Mouse (Mus musculus): Measurements from ENCODE around the gene Tor2a.
A peak's percentile ranks its signal among the peaks of the same experiment; 100 is the strongest.

Gene Tor2a

DNA sequence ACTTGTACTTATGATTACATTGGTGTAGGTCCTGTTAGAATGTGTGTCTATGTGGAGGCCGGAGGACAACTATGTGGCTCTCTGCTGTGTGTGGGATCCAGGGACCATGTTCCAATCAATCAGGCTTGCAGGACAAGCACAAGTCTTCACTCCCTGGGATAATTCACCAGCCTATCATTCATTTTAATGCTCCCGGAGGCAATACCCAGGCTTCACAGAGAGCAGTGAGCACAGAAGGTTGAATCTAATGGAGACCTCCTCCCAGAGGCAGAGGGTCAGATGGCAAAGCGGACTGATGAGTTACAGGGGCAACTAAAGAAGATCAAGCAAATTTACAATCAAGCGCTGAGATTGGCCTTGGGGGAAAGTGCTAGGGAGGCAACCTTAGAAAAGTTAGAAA lies 27.5 kb upstream of the Tor2a start:
- no peak for DNase-seq (ENCODE audit: low spot score in 2 of 2)

DNA sequence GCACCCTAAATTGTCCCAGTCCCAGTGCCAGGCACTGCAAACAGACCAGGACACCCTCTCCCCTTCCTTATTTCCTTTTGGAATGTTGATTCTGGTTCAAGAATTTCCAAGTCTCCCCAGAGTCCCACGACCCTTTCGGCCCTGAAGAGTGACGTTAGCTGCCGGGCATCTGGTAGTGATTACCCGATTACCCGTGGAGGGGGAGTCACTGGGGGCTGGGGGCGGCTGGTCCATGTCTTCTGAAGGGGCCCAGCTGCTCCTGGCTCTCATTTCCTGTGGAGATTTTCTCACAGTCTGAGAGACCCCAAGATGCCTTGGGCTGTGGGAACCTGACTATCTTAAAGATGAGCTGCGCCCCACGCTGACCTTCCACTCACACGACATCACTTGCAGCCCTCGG lies 26.2 kb upstream of the Tor2a start:
- DNase-seq (ENCODE audit: low spot score in 2 of 2), result no peak

DNA sequence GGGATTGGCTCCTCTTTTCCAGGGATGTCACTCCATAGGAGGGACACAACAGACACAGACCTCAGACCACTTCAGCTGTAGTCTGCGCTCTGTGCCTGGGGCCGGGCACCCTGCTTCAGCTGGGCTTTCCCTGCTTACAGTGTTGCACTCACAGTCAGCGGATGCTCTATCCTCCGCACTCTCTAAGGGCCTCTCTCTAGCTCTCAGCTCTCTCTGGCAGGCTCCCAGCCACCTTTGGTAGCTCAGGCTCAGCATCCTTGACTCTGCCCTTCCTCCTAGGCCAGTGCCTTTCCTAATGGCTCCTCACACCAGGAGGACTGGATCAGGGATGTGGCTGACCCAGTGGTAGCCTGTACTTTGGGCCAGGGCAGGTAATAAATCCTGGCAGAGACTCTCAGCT lies 25.1 kb upstream of the Tor2a start:
- no peak for DNase-seq (ENCODE audit: low spot score in 2 of 2)

DNA sequence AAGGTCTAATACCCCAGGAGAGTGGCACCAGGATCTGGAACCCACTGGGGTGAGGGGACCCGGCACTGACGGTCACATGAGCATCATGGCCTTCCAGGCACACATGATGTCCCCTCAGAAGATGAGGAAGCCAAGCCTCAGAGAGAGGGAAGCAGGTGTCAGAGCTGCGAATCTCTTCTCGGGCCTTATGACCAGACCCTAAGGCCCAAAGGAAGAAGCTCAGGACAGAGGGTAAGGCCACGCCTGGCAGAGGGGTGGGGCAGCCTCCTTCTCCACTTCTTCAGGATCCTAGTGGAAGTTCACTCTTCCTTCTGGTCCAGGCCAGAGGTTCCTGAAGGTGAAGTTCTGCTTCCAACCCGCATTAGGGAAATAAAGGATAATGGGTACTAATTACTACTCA lies 24.3 kb upstream of the Tor2a start:
- DNase-seq (ENCODE audit: low spot score in 2 of 2), result no peak

DNA sequence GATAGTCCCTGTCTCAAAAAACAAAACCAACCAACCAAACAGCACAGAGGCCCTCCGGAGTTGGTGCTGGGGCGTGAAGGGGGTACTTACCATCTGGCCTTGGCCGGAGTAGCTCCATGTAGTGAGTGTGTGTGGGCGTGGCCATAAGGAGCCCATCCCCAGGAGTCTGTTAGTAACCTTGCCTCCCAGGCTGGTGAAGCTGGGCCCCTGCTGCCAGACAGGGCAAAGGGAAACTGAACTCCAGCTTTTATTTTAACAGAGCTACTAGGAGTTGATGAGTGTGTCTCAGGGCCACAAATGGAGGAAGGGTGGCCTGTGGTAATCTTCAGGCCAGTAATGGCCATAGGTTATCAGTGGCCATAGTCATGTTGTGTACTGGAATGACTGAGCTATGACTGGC lies 22.6 kb upstream of the Tor2a start:
- no peak for DNase-seq (ENCODE audit: low spot score in 2 of 2)

DNA sequence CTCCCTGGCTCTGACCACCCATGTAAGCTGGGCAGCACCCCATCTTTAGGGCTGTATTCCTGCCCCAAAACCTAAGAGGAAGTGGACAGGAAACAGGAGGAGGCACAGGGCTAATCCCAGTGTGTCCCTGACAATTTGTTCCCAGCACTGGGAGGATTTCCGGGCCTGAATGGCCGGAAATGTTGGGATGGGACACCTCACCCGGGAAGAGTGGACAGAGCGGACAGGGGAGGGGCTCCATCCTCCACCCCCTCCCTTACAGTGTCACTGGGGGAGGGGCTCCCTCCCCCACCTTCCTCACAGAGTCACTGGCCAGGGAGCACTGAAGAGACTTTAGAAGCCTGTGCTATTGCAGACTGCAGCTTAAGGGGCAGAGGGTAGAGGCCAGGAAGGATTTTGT lies 22.1 kb upstream of the Tor2a start:
- DNase-seq (ENCODE audit: low spot score in 2 of 2), result no peak

DNA sequence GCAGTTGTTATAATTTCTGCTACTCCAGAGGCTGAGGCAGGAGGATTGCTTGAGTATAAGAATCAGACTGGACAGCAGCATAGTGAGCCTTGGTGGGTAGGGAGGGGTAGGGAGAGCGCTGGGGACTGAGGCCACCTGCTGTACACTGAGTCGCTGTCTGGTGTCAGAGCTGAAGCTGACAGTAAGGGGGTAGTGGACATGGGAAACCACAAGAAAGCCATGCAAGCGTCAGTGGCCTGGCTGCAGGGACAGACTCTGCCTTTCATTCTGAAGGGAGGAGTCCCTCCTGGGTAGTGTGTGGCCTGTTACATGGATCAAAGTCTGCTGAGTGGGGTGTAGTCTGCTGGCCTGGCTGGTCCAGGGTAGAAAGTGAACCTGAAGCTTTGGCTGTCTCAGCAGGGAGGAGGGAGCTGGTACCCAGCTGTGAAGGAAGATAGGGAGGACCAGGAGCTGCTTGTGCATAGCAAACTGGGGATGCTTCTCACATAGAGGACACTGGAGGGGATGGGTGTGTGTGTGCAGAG lies 20.7 kb upstream of the Tor2a start:
- peak; percentile 52 to 73 for DNase-seq (ENCODE audit: low spot score in 2 of 2)

DNA sequence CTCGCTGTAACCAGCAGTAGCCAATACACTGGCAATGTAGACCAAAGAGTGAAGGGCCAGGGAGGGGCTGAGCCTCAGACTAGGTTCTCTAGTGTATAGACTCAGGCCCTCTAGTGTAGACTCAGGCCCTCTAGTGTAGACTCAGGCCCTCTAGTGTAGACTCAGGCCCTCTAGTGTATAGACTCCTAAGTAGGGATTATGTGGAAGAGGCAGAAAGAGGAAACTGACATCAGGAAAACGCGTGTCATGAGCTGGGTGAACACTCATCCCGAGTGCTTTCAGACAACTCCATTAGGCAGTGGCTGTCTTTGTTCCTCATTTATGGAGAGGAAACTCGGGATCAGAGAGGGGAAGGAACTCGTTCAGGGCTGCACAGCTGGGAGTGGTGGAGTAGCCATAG lies 20.0 kb upstream of the Tor2a start:
- no peak for DNase-seq (ENCODE audit: low spot score in 2 of 2)

DNA sequence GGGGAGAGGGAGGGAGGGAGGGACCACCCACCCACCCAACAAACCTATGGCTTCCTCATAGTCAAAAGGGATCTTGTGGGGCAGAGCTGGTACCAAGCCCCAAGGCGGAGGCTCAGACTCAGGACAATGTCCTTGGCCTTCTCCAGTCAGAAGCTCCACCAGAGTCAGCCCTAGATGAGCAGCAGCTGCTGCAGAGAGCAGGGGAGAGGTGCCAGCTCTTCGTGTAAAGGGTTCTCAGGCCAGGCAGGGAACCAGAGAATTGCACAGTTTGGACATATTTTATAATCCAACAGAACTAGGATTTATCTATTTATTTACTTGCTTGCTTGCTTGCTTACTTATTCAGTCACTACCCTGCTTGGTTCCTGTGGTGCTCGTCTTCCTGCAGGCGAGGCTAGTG lies 17.7 kb upstream of the Tor2a start:
- DNase-seq (ENCODE audit: low spot score in 2 of 2), result no peak

DNA sequence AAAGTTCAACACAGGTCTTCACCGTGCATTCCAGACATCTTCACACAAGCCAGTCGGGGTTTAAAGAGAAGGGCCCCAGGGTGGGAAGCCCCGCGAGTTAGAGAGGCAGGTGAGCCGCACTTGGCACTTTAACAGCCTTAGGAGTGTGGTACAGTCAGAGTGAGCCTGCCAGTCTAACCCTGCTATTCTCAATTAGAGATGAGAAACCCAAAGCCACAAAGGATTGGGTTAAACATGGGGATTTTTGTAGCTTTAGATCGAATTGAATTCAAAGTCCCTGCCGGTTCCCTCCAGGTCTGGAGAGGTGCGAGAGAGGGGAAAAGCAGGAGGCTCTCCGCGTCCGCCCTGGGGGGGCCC lies 16.1 kb upstream of the Tor2a start, which contains the start of gene 6330409D20Rik:
Gene 6330409D20Rik, minus strand, starts transcription at position 101 of the 357 bp plus-strand sequence.
- no peak for DNase-seq (ENCODE audit: low spot score in 2 of 2)

DNA sequence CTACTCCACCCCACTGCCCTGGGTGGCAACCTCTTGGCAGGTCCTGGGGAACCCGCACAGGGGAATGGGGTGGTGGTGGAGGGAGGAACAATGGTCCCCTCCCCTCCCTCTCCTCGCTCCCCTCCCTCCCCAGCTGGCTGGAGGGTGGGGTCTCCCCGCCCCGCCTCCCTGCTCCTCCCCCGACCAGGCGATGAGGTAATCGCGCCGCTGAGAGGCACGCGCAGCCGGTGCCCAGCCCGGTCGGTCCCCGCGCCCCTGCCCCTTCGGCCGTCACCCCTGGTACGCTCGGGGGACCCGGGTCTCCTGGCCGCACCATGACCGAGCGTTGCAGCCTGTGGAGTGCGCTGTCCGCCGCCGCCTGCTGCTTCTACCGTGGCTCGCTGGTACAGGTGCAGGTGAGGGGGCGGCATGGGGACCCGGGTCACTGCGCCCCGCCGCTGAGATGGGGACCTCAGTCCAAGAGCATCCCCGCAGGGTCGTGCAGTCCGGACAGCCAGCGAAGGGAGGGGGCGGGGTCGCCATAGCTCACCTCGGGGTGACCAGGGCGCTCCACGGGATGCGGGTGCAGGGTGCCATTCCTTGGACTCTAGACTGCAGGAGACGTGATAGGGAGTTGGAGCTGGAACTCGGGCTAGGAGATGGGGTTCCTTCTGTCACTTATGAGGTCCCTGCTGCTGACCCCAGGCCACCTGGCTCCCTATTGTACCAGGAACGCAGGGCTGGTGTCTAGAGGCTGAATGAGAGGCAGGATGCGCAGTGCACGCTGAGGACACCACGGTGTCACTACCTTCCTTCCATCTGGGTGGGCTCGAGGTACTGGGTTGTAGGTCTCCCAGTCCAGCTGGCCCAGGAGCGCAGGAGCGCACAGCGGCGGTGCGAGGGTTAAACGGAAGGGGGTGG lies 15.5 kb upstream of the Tor2a start:
- DNase-seq (ENCODE audit: low spot score in 2 of 2), result no peak

DNA sequence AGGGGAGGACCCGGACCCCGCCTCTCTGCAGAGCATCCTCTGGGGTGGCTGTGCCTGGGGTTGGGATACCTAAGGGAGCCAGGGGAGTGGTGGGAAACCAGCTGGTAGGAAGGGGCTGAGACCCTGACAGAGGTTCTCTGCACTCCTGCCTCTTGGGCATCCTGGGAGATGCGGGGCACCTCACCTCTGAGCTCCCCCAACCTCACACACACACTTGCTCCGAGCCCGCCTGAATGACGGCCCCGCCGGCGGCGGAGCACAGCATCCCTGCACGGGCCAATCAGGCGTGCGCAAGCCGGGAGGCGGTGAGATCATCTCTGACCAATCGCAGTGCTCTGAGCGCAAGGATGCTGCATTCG lies 14.9 kb upstream of the Tor2a start:
- no peak for DNase-seq (ENCODE audit: low spot score in 2 of 2)

DNA sequence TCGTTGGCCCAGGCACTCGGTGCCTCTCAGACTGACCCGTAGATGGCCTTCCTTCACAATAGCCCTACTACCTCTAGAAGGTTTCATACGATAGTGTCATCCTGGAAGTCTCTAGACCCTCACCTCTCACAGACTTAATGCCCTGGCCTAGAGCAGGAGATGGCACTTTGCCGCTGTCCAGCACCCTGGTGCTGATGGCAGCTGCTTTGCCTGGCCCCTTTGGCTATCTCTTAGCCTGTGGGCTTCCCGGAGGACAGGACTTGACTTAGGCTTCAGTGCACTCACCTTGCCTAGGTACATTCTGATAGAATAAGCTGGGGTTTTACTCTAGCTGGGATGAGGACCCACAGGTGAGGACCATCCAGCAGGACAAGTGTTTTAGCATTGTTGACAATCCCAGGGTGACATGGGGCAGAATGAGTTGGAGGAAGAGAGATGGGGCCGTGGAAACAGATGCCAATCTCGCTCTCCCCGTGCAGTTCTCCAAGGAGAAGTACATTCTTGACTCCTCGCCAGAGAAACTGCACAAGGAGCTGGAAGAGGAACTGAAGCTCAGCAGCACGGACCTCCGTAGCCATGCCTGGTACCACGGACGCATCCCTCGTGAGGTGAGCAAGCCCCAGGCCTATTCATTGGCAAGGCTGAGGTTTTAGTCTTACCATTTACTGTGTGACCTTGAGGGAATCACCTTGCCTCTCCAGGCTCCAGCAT lies 12.6 kb upstream of the Tor2a start:
- DNase-seq (ENCODE audit: low spot score in 2 of 2), result no peak

DNA sequence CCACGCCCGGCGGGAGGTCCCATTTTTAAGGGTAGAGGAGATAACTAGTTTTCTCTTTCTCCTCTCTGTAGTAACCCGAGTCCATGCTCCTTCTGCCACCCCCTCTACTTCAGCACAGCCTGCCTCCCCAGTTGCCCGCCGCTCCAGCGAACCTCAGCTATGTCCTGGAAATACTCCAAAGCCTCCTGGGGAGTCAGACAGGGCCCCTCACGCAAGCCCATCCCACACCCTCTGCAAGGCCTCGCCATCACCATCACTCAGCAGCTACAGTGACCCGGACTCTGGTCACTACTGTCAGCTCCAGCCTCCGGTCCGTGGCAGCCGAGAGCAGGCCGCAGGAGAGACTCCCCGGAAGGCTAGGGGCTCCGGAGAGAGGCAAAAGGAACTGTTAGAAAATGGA lies 8.0 kb upstream of the Tor2a start:
- no peak for DNase-seq (ENCODE audit: low spot score in 2 of 2)

DNA sequence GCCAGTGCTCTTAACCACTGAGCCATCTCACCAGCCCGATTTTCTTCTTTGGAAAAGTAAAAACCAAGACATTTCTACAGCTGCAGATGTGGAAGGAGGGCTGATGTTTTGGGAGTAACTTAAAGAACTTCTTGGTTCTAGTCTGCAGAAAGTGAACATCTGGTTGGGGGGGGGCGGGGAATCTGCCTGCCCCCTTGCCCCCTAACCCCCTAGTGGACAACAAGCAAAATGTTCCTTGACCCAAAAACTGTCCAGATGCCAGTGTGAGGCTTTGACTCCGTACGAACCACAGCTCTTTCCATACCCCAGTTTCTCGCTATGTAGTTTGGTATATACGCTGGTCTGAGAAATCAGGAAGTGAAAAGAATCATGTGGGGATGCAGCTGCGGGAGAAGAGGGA lies 6.8 kb upstream of the Tor2a start:
- DNase-seq (ENCODE audit: low spot score in 2 of 2), result no peak

DNA sequence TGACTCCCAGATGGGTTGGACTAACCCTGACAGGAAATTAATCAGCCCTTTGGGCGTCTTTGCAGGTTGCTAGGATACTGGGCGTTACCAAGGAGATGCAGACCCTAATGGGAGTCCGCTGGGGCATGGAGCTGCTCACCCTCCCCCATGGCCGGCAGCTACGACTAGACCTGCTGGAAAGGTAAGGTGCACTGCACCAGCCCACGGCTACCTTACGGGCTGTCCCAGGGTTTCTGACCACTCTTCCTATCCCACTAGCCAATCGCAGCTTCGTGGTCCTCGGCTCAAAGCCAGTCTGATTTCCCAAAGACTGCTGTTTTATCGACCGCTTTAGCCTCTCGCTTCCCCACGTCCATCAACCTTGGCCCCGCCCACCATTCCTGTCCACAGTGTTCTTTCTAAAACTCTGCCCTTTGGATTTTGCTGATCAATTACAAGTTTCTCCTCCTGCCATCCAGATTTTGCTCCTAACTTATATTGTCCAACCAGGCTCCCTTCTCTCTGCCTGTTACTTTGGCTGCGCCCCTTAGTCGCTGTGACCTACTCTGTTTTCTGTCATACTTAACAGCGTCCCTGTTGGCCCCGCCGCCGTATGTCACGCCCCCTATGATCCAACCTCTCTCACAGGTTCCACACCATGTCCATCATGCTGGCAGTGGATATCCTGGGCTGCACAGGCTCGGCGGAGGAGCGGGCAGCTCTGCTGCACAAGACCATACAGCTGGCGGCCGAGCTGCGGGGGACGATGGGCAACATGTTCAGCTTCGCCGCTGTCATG lies 6.0 kb upstream of the Tor2a start:
- DNase-seq (ENCODE audit: low spot score in 2 of 2), result no peak

DNA sequence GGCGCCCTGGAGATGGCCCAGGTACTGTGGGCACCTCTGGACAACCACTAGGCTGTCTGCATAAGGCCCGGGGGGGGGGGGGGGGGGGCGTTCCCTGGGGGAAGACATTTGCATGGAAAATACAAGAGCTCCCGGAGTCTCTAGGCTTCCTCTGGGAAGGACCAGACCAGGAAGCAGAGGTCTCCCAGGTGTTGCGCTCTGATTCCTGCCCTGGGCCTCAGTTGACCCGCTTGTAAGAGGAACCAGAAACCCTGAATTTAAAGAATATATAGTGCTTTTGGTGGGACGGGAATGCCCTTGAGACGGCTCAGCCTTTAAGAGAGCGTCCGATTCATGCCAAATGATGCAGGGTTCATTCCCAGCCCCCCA lies 5.4 kb upstream of the Tor2a start:
- no peak for DNase-seq (ENCODE audit: low spot score in 2 of 2)

DNA sequence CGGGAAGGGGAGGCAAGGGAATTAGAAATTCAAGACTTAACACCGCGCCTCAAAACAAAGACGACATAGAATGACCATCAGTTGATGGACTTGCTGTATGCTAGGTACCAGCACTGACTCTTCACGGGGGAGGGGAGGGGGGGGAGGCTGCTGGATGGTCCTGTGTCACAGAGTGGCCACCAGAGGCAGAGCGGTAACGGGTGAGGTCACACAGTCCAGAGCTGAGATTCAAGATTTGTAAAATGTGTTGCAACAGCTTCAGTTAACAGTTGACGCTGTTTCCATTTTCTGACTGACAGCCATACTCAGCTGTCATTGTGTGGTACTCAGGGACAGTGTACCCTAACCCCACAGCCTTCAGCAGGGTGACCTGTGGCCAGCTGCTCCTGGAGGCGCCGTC lies 4.9 kb upstream of the Tor2a start:
- no peak for DNase-seq (ENCODE audit: low spot score in 2 of 2)

DNA sequence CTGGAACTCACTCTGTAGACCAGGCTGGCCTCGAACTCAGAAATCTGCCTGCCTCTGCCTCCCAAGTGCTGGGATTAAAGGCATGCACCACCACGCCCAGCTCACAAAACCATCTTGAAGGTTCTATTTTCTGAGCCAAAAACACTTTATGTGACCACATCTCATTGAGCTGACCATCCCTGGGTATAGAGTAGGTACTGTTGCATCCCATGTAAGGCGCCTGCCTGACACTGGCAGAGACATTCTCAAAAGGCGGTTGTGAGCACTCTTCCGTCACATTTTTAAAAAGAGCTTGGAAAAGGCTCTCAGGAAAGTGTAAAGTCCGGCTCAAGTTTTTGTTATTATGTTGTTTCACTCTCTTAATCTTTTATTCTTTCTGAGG lies 369 bp upstream of the Tor2a start:
- no peak for DNase-seq (ENCODE audit: low spot score in 2 of 2)

DNA sequence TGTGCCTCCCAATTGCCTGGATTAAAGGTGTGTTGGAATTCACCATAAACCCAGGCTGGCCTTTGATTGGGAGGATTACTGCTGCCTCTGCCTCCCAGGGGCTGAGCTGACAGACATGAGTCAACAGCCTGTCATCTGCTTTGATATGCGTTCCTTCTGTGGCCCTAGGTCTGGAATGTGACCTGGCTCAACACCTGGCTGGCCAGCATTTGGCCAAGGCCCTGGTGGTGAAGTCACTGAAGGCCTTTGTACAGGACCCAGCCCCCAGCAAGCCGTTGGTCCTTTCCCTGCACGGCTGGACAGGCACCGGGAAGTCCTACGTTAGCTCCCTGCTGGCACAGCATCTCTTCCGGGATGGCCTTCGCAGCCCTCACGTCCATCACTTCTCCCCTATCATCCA lies 1.5 kb downstream of the Tor2a start:
- DNase-seq (ENCODE audit: low spot score in 2 of 2), result no peak

DNA sequence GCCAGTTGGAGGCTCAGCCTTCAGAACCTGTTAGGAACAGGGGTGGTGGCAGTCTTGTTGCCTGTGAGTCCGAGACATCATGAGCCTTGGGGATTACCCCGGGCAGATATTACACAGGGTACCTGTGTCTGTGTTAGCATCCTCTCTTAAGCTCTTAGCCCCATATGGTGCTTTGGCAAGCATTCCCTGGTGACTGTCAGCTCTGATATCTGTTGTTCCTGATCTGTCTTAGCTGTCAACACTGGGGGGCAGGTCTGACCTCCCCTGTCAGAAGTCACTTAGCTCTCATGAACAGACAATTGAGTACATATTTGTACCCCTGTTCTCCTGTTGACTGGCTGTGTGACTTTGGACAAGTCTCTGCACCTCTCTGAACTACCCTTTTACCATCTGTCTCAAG lies 2.0 kb downstream of the Tor2a start:
- no peak for DNase-seq (ENCODE audit: low spot score in 2 of 2)

DNA sequence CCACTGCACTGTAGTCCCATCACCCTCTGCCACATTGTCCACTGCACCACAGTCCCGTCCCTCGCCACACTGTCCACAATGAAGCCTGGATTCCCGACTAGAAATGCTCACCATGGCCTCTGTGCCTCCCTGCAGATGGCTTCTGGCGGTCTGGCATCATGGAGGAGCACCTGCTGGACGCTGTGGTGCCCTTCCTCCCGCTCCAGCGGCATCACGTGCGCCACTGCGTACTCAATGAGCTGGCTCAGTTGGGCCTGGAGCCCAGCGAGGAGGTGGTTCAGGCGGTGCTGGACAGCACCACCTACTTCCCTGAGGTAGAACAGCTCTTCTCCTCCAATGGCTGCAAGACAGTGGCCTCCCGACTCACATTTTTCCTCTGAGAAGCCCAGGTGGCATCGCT lies 4.3 kb downstream of the Tor2a start:
- DNase-seq (ENCODE audit: low spot score in 2 of 2), result no peak

DNA sequence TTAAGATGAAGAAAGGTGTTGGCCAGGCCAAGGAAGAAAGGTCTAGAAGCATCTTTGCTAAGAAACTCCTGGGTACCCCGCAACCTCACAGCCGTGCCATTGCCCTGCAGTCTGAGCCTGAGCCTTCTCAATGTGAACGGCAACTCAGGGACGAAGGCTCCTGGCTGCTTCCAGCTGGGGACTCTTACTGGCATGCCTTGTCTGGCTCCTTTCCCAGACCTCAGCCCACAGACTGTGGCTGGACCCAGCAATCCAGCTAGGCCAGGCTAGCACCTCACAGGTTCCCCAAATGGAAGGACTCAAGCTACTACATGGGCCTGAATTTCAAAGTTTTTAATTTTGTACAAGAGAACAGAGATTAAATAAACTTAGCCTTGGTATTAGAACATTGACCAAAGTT lies 4.8 kb downstream of the Tor2a start:
- no peak for DNase-seq (ENCODE audit: low spot score in 2 of 2)

Measured in natural killer cell, adult 2 months (primary cell).